Mouse (Mus musculus): ENCODE measurements around the gene Rras.
A peak's percentile ranks its signal among the peaks of the same experiment; 100 is the strongest.
"Not testable (repeated sequence)": the region's sequence is repeated elsewhere in the genome, so short reads cannot be mapped to it uniquely, and the experiment has no call there.

The Rras gene

DNA sequence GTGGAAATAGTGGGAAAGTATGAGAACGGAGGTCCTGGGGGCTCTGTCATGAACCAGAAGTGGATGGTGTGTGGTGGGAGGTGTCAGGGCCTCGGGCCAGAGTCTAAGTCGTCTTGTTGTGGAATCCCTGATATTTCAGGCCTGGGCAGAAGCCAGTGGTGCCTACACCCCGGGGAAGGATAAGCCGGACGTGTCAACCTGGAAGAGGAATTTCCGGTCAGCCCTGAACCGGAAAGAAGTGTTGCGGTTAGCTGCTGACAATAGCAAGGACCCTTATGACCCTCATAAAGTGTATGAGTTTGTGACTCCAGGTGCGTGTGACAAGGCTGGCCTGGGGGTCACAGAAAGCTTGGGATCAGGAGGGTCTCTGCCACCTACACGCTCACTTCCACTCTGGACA lies 18.0 kb upstream of the Rras start:
- no peak for DNase-seq (ENCODE audit: low read depth, low spot score)

- DNase-seq (ENCODE audit: low read depth, low spot score), result no peak
Measured at GRCm38 (mm10) chr7:45000539-45001114, 17.1 kb upstream of the Rras start.

- DNase-seq (ENCODE audit: low read depth, low spot score), result no peak
Measured at GRCm38 (mm10) chr7:45002440-45002839, 15.3 kb upstream of the Rras start.

- DNase-seq (ENCODE audit: low read depth, low spot score), result no peak
Measured at GRCm38 (mm10) chr7:45004546-45004945, 13.2 kb upstream of the Rras start.

- no peak for DNase-seq (ENCODE audit: low read depth, low spot score)
Measured at GRCm38 (mm10) chr7:45005321-45005992, 12.3 kb upstream of the Rras start.

GRCm38 (mm10) chr7:45006503-45006902 lies 11.3 kb upstream of the Rras start:
- DNase-seq (ENCODE audit: low read depth, low spot score), result no peak

DNA sequence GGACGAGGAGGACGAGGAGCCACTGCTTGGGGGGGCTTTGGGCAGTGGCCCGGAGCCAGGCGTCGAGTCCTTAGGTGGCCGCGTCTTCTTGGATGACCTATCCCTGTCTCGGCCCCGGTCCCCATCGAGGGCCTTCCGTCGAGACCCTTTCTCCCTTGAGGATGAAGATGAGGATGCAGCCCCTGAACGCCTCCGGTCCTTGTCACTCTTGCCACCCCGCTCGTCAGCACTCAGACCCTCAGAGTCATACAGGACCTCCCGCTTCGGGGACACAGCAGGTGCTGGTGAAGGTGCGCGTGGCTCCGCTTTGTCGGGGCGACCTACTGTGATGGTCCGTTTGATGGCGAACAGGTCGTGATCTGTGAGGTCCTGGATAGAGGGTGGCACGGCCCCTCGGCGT lies 10.6 kb upstream of the Rras start:
- no peak for DNase-seq (ENCODE audit: low read depth, low spot score)

DNA sequence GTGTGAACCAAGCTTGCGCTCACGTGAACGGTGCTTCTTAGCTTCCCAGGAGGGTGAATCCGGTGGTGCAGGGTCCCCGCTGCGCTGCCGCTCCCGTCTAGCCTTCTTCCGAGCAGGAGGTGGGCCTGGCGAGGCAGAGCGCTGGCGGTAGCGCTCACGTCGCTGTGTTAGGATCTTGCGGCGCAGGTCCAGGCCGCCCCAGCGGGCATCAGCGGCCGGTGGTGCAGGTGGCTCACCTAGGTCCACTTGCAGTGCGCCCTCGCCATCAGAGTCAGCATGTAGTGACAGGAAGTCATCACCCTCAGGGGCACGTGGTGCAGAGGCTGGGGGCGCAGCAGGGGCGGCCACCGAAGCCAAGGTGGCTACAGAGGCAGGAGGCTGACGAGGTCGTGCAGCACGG lies 9.9 kb upstream of the Rras start:
- DNase-seq (ENCODE audit: low read depth, low spot score), result no peak

GRCm38 (mm10) chr7:45008411-45008810 lies 9.3 kb upstream of the Rras start:
- no peak for DNase-seq (ENCODE audit: low read depth, low spot score)

- DNase-seq (ENCODE audit: low read depth, low spot score), result no peak
Measured at GRCm38 (mm10) chr7:45012011-45012410, 5.8 kb upstream of the Rras start.

DNA sequence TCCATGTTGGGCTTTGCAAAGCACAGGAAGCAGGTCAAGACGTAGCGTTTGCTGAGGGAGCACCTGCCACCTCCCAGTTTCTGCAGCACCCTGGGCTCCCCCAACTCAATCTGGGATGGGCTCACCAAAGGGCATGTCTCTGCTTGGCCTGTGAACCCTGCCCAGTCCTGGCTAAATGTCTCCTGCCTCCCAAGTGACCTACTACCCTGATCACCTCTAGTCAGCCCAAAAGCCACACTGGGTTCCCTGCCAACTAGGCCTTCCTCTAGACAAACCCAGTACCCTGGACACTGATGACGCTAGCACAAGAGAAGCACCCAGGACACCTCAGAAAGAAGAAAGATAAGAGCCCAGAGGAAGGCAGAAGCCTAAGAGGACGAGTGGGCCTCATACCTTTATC lies 4.9 kb upstream of the Rras start:
- no peak for DNase-seq (ENCODE audit: low read depth, low spot score)

GRCm38 (mm10) chr7:45013366-45014095 lies 4.2 kb upstream of the Rras start:
- DNase-seq (ENCODE audit: low read depth, low spot score), result no peak

DNA sequence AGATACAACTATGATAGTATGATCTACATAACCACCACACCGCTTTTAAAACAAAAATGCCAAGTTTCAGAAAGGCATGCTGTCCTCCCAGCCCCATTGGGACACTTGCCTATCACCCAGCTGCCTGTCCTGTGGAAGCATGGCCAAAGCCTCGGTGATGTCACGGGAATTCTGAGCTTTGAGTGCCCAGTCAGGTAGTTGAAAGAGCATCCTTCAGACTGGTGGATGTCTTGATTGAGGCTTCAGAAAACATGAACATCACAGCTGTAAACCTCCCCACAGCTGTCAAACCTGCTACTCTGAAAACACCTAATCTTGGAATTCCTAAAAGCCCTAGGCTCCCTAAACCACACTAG lies 3.7 kb upstream of the Rras start:
- DNase-seq (ENCODE audit: low read depth, low spot score), result no peak

GRCm38 (mm10) chr7:45015344-45015956 lies 2.3 kb upstream of the Rras start:
- DNase-seq (ENCODE audit: low read depth, low spot score), result no peak

GRCm38 (mm10) chr7:45015957-45016612 lies 1.7 kb upstream of the Rras start, which contains the start of gene Scaf1:
TSS of gene Scaf1 (minus strand) at chr7:45016363.
- peak; percentile 100 for DNase-seq (ENCODE audit: low read depth, low spot score)

GRCm38 (mm10) chr7:45016761-45017160 lies 1.0 kb upstream of the Rras start:
- peak; percentile 55 for DNase-seq (ENCODE audit: low read depth, low spot score)

DNA sequence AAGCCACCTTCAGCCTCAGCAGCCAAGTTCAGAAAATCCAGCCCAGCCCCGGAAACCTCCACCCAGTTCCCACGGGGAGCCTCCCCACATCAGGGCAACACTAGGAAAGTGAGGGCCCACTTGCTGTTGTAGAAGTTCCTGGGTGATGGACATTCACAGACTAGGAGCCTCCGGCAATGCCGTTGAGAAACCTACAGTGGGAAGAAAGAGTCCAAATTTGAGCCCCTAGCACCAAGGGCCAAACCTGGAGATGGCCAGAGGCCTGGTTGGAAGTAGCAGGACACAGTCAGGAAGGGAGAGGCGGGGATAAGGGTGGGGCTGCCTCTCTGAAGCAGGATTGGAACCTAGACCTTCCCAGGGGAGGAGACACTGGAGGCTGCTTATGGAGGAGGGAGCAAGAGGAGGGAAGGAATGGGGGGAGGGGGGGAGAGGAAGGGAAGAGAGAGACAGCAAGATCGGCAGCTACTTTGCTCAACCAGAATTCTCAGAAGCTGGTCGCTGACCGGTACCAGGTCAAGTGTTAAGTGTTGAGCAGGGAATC lies 1.3 kb downstream of the Rras start:
- DNase-seq (ENCODE audit: low read depth, low spot score), result no peak

DNA sequence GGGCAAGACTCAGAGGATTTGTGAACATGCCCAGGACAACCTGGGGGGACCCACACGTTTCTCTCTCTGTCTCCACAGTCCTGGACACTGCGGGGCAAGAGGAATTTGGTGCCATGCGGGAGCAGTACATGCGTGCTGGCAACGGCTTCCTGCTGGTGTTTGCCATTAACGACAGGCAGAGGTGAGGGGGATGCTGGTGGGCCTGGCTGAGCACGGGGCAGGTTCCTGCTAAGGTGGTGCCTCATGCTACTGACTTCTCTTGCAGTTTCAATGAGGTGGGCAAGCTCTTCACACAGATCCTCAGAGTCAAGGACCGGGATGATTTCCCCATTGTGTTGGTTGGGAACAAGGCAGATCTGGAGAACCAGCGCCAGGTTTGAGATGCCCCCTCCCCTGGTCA lies 2.5 kb downstream of the Rras start:
- DNase-seq (ENCODE audit: low read depth, low spot score), result no peak

GRCm38 (mm10) chr7:45023711-45024110 lies 6.0 kb downstream of the Rras start:
- DNase-seq (ENCODE audit: low read depth, low spot score), result not testable (repeated sequence)

DNA sequence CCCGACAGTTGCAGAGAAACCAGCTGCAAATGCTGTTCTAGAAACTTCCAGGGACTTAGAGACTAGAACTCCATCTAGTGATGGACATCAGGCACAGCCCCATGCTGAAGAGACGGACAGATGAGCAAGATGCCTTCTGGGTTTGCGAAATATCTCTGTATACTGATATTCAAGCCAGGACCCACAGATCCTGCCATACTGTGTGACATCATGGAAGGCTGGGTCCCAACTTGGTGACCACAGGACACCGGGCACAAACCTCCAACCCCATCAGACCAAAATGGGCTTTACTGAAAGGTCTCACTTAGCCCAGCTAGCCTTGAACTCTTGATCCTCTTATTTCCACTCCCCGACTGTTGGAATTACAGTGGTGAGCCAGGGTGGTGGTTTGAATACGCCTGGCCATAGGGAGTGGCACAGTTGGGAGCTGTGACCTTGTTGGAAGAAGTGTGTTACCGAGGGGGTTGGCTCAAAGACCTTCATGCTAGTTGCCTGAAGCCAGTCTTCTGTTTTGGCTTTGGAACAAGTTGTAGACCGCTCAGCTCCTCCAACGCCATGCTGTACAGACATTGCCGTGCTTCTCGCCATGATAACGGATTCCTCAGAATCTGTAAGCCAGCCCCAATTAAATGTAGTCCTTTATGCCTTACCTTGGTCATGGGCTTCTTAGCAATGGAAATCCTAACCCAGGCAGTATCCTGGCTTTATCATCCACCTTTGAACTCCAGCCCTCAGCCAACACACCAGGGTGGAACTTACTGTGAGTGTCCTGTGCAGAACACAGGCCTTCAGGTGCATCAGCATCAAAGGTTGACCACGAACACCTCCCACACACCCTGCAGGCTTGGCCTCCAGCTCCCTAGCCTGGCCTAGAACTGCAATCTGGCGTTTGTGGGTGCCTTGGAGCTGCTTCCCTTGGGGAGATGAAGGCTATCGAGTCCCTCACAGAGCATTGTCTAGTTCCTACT lies 6.8 kb downstream of the Rras start:
- DNase-seq (ENCODE audit: low read depth, low spot score), result no peak
